Mouse (Mus musculus): ENCODE results near the gene Nck2.

DNA sequence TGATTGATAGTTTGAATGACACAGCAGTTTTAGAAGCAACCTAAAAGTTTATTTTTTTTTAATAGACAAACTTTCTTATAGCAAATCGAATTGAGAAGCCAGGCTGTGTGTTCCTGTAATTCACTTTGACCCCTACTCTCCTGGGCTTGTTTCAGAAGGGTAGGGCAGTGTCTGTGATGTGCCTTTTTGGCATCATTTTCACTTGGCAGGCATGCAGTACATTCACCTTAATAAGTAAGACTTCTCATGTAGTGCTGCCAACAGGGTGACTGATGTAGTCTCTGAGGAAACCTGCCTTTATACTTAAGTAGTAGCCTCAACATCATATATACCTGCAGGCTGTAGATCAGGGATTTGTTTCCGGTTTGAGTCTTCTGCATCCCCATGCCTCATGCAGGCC is 58.9 kb downstream of the Nck2 start:
- TF ChIP-seq POLR2A (IDR thresholded peaks at IDR 0.05; ENCODE audit: borderline replicate concordance, control insufficient read depth, low read depth, low read length) (no peak), CTCF (IDR thresholded peaks at IDR 0.05; ENCODE audit: control insufficient read depth, insufficient read depth, low read length) (no peak)

Data from bone marrow, adult 2 months (tissue).